In genomic region chr13:15759633-15760441, GRCm38 (mm10) we compare ENCODE assay signal across 8 mouse cellular contexts.
DNase-seq lines count a peak whose midpoint lies in the region; ATAC-seq lines count a peak whose summit lies in the region.

No protein-coding gene starts in this region.

- no peak for ATAC-seq in heart, embryonic 11.5 days (replicated peaks; ENCODE audit: insufficient number of reproducible peaks, low FRiP score, low TSS enrichment)
- peak; percentile 34 for ATAC-seq in embryonic facial prominence, embryonic 14.5 days (ENCODE audit: low read depth)
- ATAC-seq in intestine, embryonic 16.5 days = no peak; the same call in 1 of the 2 replicates
- ATAC-seq in monocyte, adult 5-6 weeks (replicated peaks; ENCODE audit: insufficient number of reproducible peaks, low FRiP score, low TSS enrichment, poor library complexity, severe bottlenecking) = 0 out of 2 replicates have a peak, but pooled peaks have one; percentile 11

- H3K27ac ChIP-seq in heart, embryonic 11.5 days (ENCODE audit: low read depth, low read length) = no peak overlapping the region
- H3K27ac ChIP-seq in embryonic facial prominence, embryonic 14.5 days (replicated peaks; ENCODE audit: low read depth, low read length) = peak overlapping the region; percentile 77
- peak overlapping the region; percentile 11; the same call in 1 of the 2 replicates for H3K27ac ChIP-seq in intestine, embryonic 16.5 days (ENCODE audit: low read length)

- H3K9ac ChIP-seq in heart, embryonic 11.5 days (ENCODE audit: low read depth, low read length) = peak overlapping the region; percentile 50
- peak overlapping the region; percentile 63 for H3K9ac ChIP-seq in embryonic facial prominence, embryonic 14.5 days (ENCODE audit: low read depth, low read length)
- peak overlapping the region; percentile 30; the same call in 1 of the 2 replicates for H3K9ac ChIP-seq in intestine, embryonic 16.5 days (ENCODE audit: low read depth, low read length)

- no peaks in the 10 kb centered on the region for H3K36me3 ChIP-seq in heart, embryonic 11.5 days (ENCODE audit: control insufficient read depth, insufficient read depth, low read length)
- no peaks in the 10 kb centered on the region for H3K36me3 ChIP-seq in embryonic facial prominence, embryonic 14.5 days (ENCODE audit: control insufficient read depth, insufficient read depth, low read length)
- no peaks in the 10 kb centered on the region for H3K36me3 ChIP-seq in intestine, embryonic 16.5 days (ENCODE audit: control insufficient read depth, insufficient read depth, low read length)

- H3K9me3 ChIP-seq in heart, embryonic 11.5 days (replicated peaks; ENCODE audit: control insufficient read depth, low read length) = no peaks in the 10 kb centered on the region
- H3K9me3 ChIP-seq in embryonic facial prominence, embryonic 14.5 days (ENCODE audit: control insufficient read depth, low read length) = no peaks in the 10 kb centered on the region
- H3K9me3 ChIP-seq in intestine, embryonic 16.5 days (ENCODE audit: control insufficient read depth, low read length) = no peaks in the 10 kb centered on the region

- peak overlapping the region; percentile 60 for H3K4me2 ChIP-seq in heart, embryonic 11.5 days
- H3K4me2 ChIP-seq in embryonic facial prominence, embryonic 14.5 days (ENCODE audit: low read depth, low read length) = peak overlapping the region; percentile 58
- peak overlapping the region; percentile 51 for H3K4me2 ChIP-seq in intestine, embryonic 16.5 days (ENCODE audit: low read depth, low read length)

- intact Hi-C loops in heart, postnatal 36 days (cut with DNase I) = loop anchor here (1.0 to 10.0 kb wide), 5 partner anchors 203 to 1865 kb away; partner anchors contain the start of gene Gli3

- H3K4me1 ChIP-seq in heart, embryonic 11.5 days (ENCODE audit: control insufficient read depth, insufficient read depth, low read length) = 0 out of 2 replicates have a peak, but pooled peaks cover 3% of the 10 kb centered on the region
- peaks cover 4% of the 10 kb centered on the region; the same call in 1 of the 2 replicates for H3K4me1 ChIP-seq in embryonic facial prominence, embryonic 14.5 days (ENCODE audit: control insufficient read depth, insufficient read depth, low read length)
- H3K4me1 ChIP-seq in intestine, embryonic 16.5 days (ENCODE audit: control insufficient read depth, insufficient read depth, low read length) = 0 out of 2 replicates have a peak, but pooled peaks cover 3% of the 10 kb centered on the region

- H3K27me3 ChIP-seq in heart, embryonic 11.5 days (ENCODE audit: control insufficient read depth, insufficient read depth, low read length) = 0 out of 2 replicates have a peak, but pooled peaks cover 8% of the 10 kb centered on the region
- no peaks in the 10 kb centered on the region for H3K27me3 ChIP-seq in embryonic facial prominence, embryonic 14.5 days (replicated peaks; ENCODE audit: control insufficient read depth, insufficient read depth, low read length)
- no peaks in the 10 kb centered on the region for H3K27me3 ChIP-seq in intestine, embryonic 16.5 days (replicated peaks; ENCODE audit: control insufficient read depth, insufficient read depth, low read length)

- no peak for DNase-seq in heart, postnatal 36 days
- DNase-seq in embryonic facial prominence, embryonic 14.5 days (ENCODE audit: low spot score) = no peak
- DNase-seq in spleen, postnatal 4 days (ENCODE audit: low spot score in 2 of 2) = no peak
- no peak for DNase-seq in urinary bladder, adult 2 months (ENCODE audit: low spot score)
- no peak for DNase-seq in urinary bladder, postnatal 36 days (ENCODE audit: low spot score in 2 of 2)

- peak overlapping the region; percentile 43 for H3K4me3 ChIP-seq in heart, embryonic 11.5 days (ENCODE audit: low read depth, low read length)
- peak overlapping the region; percentile 44 for H3K4me3 ChIP-seq in embryonic facial prominence, embryonic 14.5 days (ENCODE audit: low read depth, low read length)
- peak overlapping the region; percentile 36; the same call in 1 of the 2 replicates for H3K4me3 ChIP-seq in intestine, embryonic 16.5 days (ENCODE audit: low read length)

- WGBS in heart, embryonic 11.5 days (ENCODE audit: insufficient replicate concordance) = 22% methylated on average over 10 of the region's 10 CpGs
- 21% methylated on average over 10 of the region's 10 CpGs for WGBS in embryonic facial prominence, embryonic 14.5 days
- 38% methylated on average over 10 of the region's 10 CpGs for WGBS in intestine, embryonic 16.5 days

Comparison
In these comparisons a context has a peak if more than half of its experiments do, and no peak if none do; other contexts are left out.
1. ATAC-seq: peak in embryonic facial prominence, embryonic 14.5 days (single experiment) and monocyte, adult 5-6 weeks (single experiment); none in heart, embryonic 11.5 days (single experiment) and intestine, embryonic 16.5 days (single experiment).
2. Peak in every context shown above with its lines, with median percentiles within 50 percentile points of each other: H3K4me2 ChIP-seq, H3K4me3 ChIP-seq and H3K9ac ChIP-seq.